Mouse (Mus musculus): ENCODE results near the gene D130040H23Rik. TPM values are rescaled to one million over a fixed set of nuclear protein-coding genes. Genes with fewer than 3 reads are reported as not detected.
"Not testable (repeated sequence)": the region's sequence is repeated elsewhere in the genome, so short reads cannot be mapped to it uniquely, and the experiment has no call there.

Gene D130040H23Rik
- polyA plus RNA-seq (2015; fragmentation: Nextera tagmentation; extraction: Ambion mirVana), result 4.0 and 4.3 TPM in 2 replicates

GRCm38 (mm10) chr8:69270386-69271202 lies at the start of gene D130040H23Rik:
TSS of gene D130040H23Rik (plus strand) at chr8:69271080.
- H3K27ac ChIP-seq, result peak within 1 kb of the TSS; percentile 63
- peak within 1 kb of the TSS; percentile 69 for H3K9ac ChIP-seq
- 5% methylated on average over 12 of the region's 12 CpGs for WGBS
- H3K4me3 ChIP-seq (replicated peaks), result peak within 1 kb of the TSS; percentile 61
- H3K4me2 ChIP-seq (replicated peaks), result peak within 1 kb of the TSS; percentile 62
- no peaks in the 10 kb centered on the region for H3K36me3 ChIP-seq
- no peaks in the 10 kb centered on the region for H3K9me3 ChIP-seq
- no peaks in the 10 kb centered on the region for H3K27me3 ChIP-seq (replicated peaks)
- H3K4me1 ChIP-seq (replicated peaks), result 0 out of 2 replicates have a peak, but pooled peaks cover 5% of the 10 kb centered on the region
- ATAC-seq, result peak; percentile 100

- H3K27ac ChIP-seq, result no peak overlapping the region
- ATAC-seq, result peak; percentile 55
- no peaks in the 10 kb centered on the region for H3K27me3 ChIP-seq (replicated peaks)
- no peak overlapping the region for H3K9ac ChIP-seq
- 44% methylated on average over 2 of the region's 2 CpGs for WGBS
- no peaks in the 10 kb centered on the region for H3K36me3 ChIP-seq
- H3K4me3 ChIP-seq (replicated peaks), result no peak overlapping the region
- H3K9me3 ChIP-seq, result no peaks in the 10 kb centered on the region
- no peak overlapping the region for H3K4me2 ChIP-seq (replicated peaks)
- H3K4me1 ChIP-seq (replicated peaks), result no peaks in the 10 kb centered on the region
These were observed 28.3 kb upstream of the D130040H23Rik start for GRCm38 (mm10) chr8:69242541-69242940.

GRCm38 (mm10) chr8:69268525-69268924 lies 2.4 kb upstream of the D130040H23Rik start:
- Histone ChIP-seq H3K4me3 (replicated peaks) (no peak overlapping the region), H3K9me3 (no peaks in the 10 kb centered on the region), H3K36me3 (no peaks in the 10 kb centered on the region), H3K27ac (no peak overlapping the region), H3K27me3 (replicated peaks) (no peaks in the 10 kb centered on the region), H3K9ac (no peak overlapping the region), H3K4me2 (replicated peaks) (no peak overlapping the region), H3K4me1 (replicated peaks) (0 out of 2 replicates have a peak, but pooled peaks cover 5% of the 10 kb centered on the region)
- no peak for ATAC-seq
- 60% methylated on average over 4 of the region's 4 CpGs for WGBS

GRCm38 (mm10) chr8:69271203-69271554 lies 299 bp downstream of the D130040H23Rik start:
- WGBS, result 16% methylated on average over 6 of the region's 6 CpGs
- no peaks in the 10 kb centered on the region for H3K27me3 ChIP-seq (replicated peaks)
- H3K4me2 ChIP-seq (replicated peaks), result peak overlapping the region; percentile 62
- H3K9ac ChIP-seq, result peak overlapping the region; percentile 69
- no peaks in the 10 kb centered on the region for H3K36me3 ChIP-seq
- 0 out of 2 replicates have a peak, but pooled peaks cover 5% of the 10 kb centered on the region for H3K4me1 ChIP-seq (replicated peaks)
- peak overlapping the region; percentile 61 for H3K4me3 ChIP-seq (replicated peaks)
- peak; percentile 84 for ATAC-seq
- H3K9me3 ChIP-seq, result no peaks in the 10 kb centered on the region
- H3K27ac ChIP-seq, result peak overlapping the region; percentile 63

- 91% methylated on average over 6 of the region's 6 CpGs for WGBS
- Histone ChIP-seq H3K4me2 (replicated peaks) (no peak overlapping the region), H3K9me3 (no peaks in the 10 kb centered on the region), H3K9ac (no peak overlapping the region), H3K4me3 (replicated peaks) (no peak overlapping the region), H3K27me3 (replicated peaks) (no peaks in the 10 kb centered on the region), H3K27ac (no peak overlapping the region), H3K4me1 (replicated peaks) (0 out of 2 replicates have a peak, but pooled peaks cover 5% of the 10 kb centered on the region), H3K36me3 (no peaks in the 10 kb centered on the region)
- ATAC-seq, result no peak
These were observed 1.6 kb downstream of the D130040H23Rik start for GRCm38 (mm10) chr8:69272435-69272834.

- H3K27ac ChIP-seq, result no peak overlapping the region
- ATAC-seq, result no peak
- no peak overlapping the region for H3K4me2 ChIP-seq (replicated peaks)
- H3K4me1 ChIP-seq (replicated peaks), result no peaks in the 10 kb centered on the region
- no peak overlapping the region for H3K4me3 ChIP-seq (replicated peaks)
- no peaks in the 10 kb centered on the region for H3K27me3 ChIP-seq (replicated peaks)
- 84% methylated on average over 2 of the region's 2 CpGs for WGBS
- H3K9ac ChIP-seq, result no peak overlapping the region
- H3K9me3 ChIP-seq, result no peaks in the 10 kb centered on the region
- H3K36me3 ChIP-seq, result no peaks in the 10 kb centered on the region
These were observed 53.9 kb downstream of the D130040H23Rik start for GRCm38 (mm10) chr8:69324771-69325170.

- H3K27ac ChIP-seq, result no peak overlapping the region
- H3K4me3 ChIP-seq (replicated peaks), result peak overlapping the region; percentile 35
- H3K36me3 ChIP-seq, result no peaks in the 10 kb centered on the region
- peak; percentile 88 for ATAC-seq
- no peaks in the 10 kb centered on the region for H3K27me3 ChIP-seq (replicated peaks)
- peak overlapping the region; percentile 76 for H3K4me2 ChIP-seq (replicated peaks)
- H3K4me1 ChIP-seq (replicated peaks), result no peaks in the 10 kb centered on the region
- no peaks in the 10 kb centered on the region for H3K9me3 ChIP-seq
- H3K9ac ChIP-seq, result peak overlapping the region; percentile 37; the same call in 1 of the 2 replicates
- WGBS, result 10% methylated on average over 24 of the region's 24 CpGs
These were observed 57.7 kb downstream of the D130040H23Rik start for GRCm38 (mm10) chr8:69328301-69329288.

- not testable (repeated sequence) for ATAC-seq, H3K27ac ChIP-seq
- 55% methylated on average over 6 of the region's 6 CpGs for WGBS
These were observed 58.4 kb downstream of the D130040H23Rik start for GRCm38 (mm10) chr8:69329289-69329688.

More at GRCm38 (mm10) chr8:69329289-69329688, 58.4 kb downstream of the D130040H23Rik start:
- Histone ChIP-seq H3K4me3 (replicated peaks) (peak overlapping the region; percentile 35), H3K4me2 (replicated peaks) (peak overlapping the region; percentile 76)
- not testable (repeated sequence) for H3K27me3 ChIP-seq (replicated peaks); H3K36me3 ChIP-seq; H3K4me1 ChIP-seq (replicated peaks); H3K9ac ChIP-seq; H3K9me3 ChIP-seq

Other genes with a start within 250 kb of the D130040H23Rik start
- 16.2 TPM in 2 replicates for gene Zfp930, start 62.0 kb upstream of the D130040H23Rik start, polyA plus RNA-seq (2015; fragmentation: Nextera tagmentation; extraction: Ambion mirVana)
- not detected in 2 replicates for gene Gm9495, start 182.5 kb downstream of the D130040H23Rik start, polyA plus RNA-seq (2015; fragmentation: Nextera tagmentation; extraction: Ambion mirVana)